Mouse (Mus musculus): ENCODE measurements around the gene Nsrp1.

DNA sequence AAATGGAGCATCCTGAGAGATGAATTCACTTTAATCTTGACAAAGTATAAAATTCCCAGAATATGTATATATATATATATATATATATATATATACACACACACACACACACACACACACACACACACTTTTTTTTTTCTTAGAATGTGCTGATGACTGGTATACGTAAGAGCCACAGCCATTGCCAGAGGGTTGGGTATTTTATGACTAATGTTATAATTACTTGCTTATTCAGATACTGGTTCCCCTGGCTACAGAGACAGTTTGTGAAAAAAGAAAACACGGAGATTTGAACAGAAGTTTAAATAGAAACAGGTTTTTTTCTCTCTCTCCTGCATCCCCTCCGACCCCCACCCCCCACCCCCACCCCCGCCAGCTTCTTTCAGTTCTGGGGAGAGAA is 72.4 kb downstream of the Nsrp1 start:
- TF ChIP-seq POLR2A (IDR thresholded peaks at IDR 0.05; ENCODE audit: borderline replicate concordance, extremely low read depth, insufficient read depth, insufficient read length, poor library complexity, severe bottlenecking) (no peak), CTCF (IDR thresholded peaks at IDR 0.05; ENCODE audit: borderline replicate concordance, extremely low read depth, insufficient read depth, insufficient read length) (no peak)
